Mouse (Mus musculus) thymus, adult 2 months (tissue): ENCODE measurements at regions not wholly inside any gene's neighbourhood (a gene's known extent, or its start where the extent isn't known, plus 50 kb on each side); places are given as distances from the start of the nearest gene placed in this dataset.

Experiments
- DNase-seq: peaks from one replicate; pipeline ENCODE4 v3.0.0; 2021
- H3K27ac ChIP-seq: fragments of 200-500 bp; 2 replicates; pipeline ENCODE4 v1.5.1; 2012; ENCODE audit warnings: low read length, control low read depth; ENCODE audit not compliant: control insufficient read depth, insufficient read depth
- H3K27me3 ChIP-seq: fragments of 200-500 bp; 2 replicates; pipeline ENCODE4 v1.6.1; 2012; ENCODE audit warnings: mild to moderate bottlenecking, low read length, moderate library complexity, mixed read lengths; ENCODE audit not compliant: control insufficient read depth, insufficient read depth
- H3K36me3 ChIP-seq: fragments of 200-500 bp; 2 replicates; pipeline ENCODE4 v1.6.1; 2012; ENCODE audit warnings: mild to moderate bottlenecking, low read length, moderate library complexity; ENCODE audit not compliant: control insufficient read depth, insufficient read depth
- H3K4me1 ChIP-seq: fragments of 200-500 bp; replicated peaks from 2 replicates; pipeline ENCODE4 v1.6.1; 2012; ENCODE audit warnings: low read length; ENCODE audit not compliant: control insufficient read depth, insufficient read depth
- H3K4me3 ChIP-seq: fragments of 200-500 bp; 2 replicates; pipeline ENCODE4 v1.5.1; 2012; ENCODE audit warnings: mild to moderate bottlenecking, low read length, control low read depth, moderate library complexity; ENCODE audit not compliant: control insufficient read depth, insufficient read depth
- CTCF ChIP-seq: fragments of 200-500 bp; IDR thresholded peaks from 2 replicates; pipeline ENCODE4 v1.5.1; 2012; ENCODE audit warnings: mild to moderate bottlenecking, control low read depth, low read length, moderate library complexity, borderline replicate concordance; ENCODE audit not compliant: control insufficient read depth, poor library complexity, insufficient read depth; ENCODE audit errors: extremely low read depth
- POLR2A ChIP-seq: fragments of 200-500 bp; IDR thresholded peaks from 2 replicates; pipeline ENCODE4 v1.6.1; 2012; ENCODE audit warnings: mild to moderate bottlenecking, low read length, control low read depth, moderate library complexity; ENCODE audit not compliant: control insufficient read depth, poor library complexity, insufficient read depth; ENCODE audit errors: extremely low read depth
- whole genome bisulfite sequencing: fragments of 180-500 bp; shearing (Covaris S2); methylation state at CpG from one replicate; pipeline ENCODE4 v1.1.7; 2018; 5-methylcytosine and 5-hydroxymethylcytosine counted together

DNA sequence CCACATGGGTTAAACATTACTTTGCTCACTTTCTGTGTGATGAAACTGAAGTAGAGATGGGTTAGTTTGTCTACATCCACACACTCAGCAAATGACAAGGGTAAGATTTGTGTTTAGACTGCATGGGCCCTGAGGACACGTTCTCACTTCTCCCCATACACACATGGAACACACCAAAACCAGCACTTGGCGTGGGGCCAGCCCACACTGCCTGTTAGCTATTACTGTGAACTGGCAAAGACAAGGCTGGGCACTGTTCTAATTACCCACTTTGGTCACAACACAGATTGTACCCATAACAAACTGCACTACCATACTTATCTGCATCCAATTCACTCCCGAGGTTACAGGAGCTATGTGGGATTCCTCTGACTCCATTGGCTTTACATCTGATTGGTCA lies 430.4 kb downstream of the Etnk1 start:
- DNase-seq, result no peak
- WGBS, result 80% methylated on average over 3 of the region's 3 CpGs
- H3K27ac ChIP-seq, result no peak overlapping the region
- no peaks in the 10 kb centered on the region for H3K4me1 ChIP-seq
- TF ChIP-seq POLR2A (no peak), CTCF (no peak)
- no peak overlapping the region for H3K4me3 ChIP-seq
- H3K27me3 ChIP-seq, result no peaks in the 10 kb centered on the region
- no peaks in the 10 kb centered on the region for H3K36me3 ChIP-seq

DNA sequence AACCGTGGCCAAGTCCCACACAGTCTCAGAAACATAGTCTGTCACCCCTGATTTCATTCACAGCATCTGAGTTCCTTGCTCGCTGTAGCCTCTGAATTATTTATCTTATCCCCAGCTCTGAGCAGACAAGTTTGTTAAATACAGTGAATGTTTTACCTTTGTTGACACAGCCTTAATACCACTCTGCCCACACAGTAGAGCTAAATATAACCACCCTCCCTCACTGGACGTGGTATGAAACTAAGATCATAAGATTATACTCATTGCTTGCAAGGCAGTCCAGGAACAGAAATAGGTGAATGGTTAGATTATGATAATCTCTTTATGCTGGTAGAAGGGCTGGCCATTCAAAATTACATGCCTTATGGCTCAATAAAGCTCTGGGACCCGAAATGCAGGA lies 431.9 kb downstream of the Etnk1 start:
- TF ChIP-seq POLR2A (no peak), CTCF (no peak)
- H3K4me1 ChIP-seq, result no peaks in the 10 kb centered on the region
- no peaks in the 10 kb centered on the region for H3K27me3 ChIP-seq
- no peak for DNase-seq
- 81% methylated on average over 4 of the region's 4 CpGs for WGBS
- H3K4me3 ChIP-seq, result no peak overlapping the region
- no peak overlapping the region for H3K27ac ChIP-seq
- no peaks in the 10 kb centered on the region for H3K36me3 ChIP-seq

DNA sequence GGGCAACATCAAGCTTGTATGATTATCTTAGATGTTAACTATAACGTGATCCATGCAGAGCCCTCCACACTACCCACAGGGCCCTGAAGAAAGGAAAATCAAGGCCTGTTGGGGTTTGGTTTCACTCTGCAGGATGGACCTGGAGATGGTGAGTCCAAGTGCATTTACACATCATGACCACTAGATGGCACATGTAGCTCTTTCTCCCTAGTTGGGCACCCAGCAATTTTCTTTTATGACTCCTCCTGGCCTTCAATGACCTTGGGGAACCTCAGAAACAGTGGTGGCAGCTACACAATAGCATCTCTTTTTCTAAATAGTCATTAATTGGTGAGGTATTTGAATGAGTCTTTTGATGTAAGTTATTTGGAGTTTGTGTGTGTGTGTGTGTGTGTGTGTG lies 442.1 kb downstream of the Etnk1 start:
- peak; percentile 19 for DNase-seq
- TF ChIP-seq POLR2A (no peak), CTCF (no peak)
- Histone ChIP-seq H3K4me3 (no peak overlapping the region), H3K4me1 (no peaks in the 10 kb centered on the region), H3K36me3 (no peaks in the 10 kb centered on the region), H3K27me3 (no peaks in the 10 kb centered on the region), H3K27ac (no peak overlapping the region)
- 83% methylated on average over 1 of the region's 1 CpGs for WGBS

DNA sequence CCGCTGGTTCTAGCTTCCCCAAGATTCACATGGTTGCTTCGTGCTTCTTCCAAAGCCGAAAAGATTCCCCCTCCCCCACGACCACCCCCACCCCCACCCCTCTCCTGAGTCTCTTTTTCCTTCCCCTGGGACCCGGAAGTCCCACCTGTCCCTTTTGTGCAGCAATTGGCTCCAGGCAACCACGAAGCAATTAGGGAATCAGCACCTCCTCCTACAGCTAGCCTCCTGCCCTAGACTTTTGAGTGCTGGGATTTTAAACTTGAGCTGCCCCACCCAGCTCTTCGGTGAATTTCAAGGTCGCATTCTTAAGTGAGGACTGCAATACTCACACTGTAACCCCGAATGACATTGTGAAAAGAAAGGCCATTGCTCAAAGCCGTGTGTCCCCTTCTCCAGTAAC lies 445.9 kb downstream of the Etnk1 start:
- no peak for DNase-seq
- H3K27ac ChIP-seq, result no peak overlapping the region
- no peaks in the 10 kb centered on the region for H3K27me3 ChIP-seq
- no peaks in the 10 kb centered on the region for H3K4me1 ChIP-seq
- H3K4me3 ChIP-seq, result no peak overlapping the region
- TF ChIP-seq CTCF (no peak), POLR2A (no peak)
- WGBS, result 89% methylated on average over 10 of the region's 10 CpGs
- H3K36me3 ChIP-seq, result no peaks in the 10 kb centered on the region

DNA sequence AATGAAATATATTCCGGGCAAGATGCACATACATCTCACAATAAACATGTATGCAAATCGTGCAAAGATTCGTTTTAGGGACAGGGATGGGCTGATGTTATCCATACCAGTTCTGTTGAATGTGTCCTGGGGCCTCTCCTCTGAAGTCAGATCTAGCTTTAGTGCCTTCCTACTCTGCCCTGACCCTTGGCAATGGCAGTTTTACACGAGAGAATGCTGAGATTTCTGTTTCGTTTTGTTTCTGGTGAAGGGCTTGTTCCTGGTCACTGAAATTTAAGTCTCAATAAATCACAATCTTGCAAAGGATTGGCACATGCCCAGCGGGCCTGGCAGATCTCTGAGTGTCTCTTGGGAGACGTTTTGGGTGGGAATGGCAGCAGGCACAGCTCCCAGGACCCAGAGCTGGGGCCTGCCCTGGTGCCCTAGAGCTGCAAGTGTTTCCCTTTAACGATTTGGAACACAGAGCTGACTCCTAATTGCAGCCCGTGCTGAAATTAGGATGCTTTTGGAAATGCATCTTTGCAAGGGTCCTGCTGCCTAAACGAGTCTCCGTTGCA lies 447.5 kb downstream of the Etnk1 start:
- WGBS, result 89% methylated on average over 11 of the region's 11 CpGs
- DNase-seq, result no peak
- no peaks in the 10 kb centered on the region for H3K36me3 ChIP-seq
- H3K27ac ChIP-seq, result no peak overlapping the region
- H3K4me3 ChIP-seq, result no peak overlapping the region
- no peaks in the 10 kb centered on the region for H3K27me3 ChIP-seq
- H3K4me1 ChIP-seq, result peaks cover 5% of the 10 kb centered on the region; the same call in 1 of the 2 replicates
- no peak for TF ChIP-seq POLR2A

DNA sequence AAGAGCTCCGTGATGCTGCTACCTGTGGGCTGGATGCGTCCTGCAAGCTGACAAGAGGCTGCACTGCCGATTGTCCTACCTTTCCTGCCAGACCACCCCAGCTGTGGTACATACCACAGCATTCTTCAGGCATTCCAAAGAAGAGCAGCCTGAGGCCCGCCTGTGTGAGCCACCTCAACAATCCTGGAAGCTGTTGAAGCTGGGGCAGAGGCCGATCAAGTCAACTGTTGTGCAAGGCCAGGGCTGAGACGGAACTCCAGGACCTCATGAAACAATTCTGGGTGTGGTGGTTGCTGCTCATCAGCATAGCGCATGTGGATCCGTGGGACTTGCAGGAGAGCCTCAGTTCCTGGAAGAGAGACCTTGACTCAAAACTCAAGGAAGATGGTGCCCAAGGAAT lies 448.3 kb downstream of the Etnk1 start:
- 93% methylated on average over 8 of the region's 8 CpGs for WGBS
- no peak for DNase-seq
- Histone ChIP-seq H3K27ac (no peak overlapping the region), H3K36me3 (no peaks in the 10 kb centered on the region), H3K4me3 (no peak overlapping the region), H3K4me1 (peaks cover 5% of the 10 kb centered on the region; the same call in 1 of the 2 replicates), H3K27me3 (no peaks in the 10 kb centered on the region)
- no peak for TF ChIP-seq CTCF
- no peak for TF ChIP-seq POLR2A

DNA sequence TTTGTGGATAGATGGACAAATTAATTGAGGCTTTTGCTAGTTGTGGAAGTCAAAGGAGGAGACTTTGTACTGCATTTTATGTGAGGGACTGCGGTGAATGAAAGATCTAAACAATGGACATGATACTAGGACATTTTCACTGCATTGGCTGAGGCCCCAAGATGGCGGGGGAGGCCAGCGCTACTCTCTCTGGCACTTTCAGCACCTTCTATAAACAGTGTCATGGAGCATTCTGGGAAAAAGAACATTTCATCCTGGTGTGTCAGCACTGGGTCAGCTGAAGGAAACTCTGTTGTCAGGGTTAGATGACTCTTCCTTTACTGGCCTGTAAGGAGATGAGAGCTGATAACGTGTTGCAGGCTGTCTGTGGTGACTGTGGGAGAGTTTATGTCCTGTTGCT lies 449.4 kb downstream of the Etnk1 start:
- 96% methylated on average over 4 of the region's 4 CpGs for WGBS
- no peaks in the 10 kb centered on the region for H3K36me3 ChIP-seq
- H3K4me3 ChIP-seq, result no peak overlapping the region
- TF ChIP-seq CTCF (no peak), POLR2A (no peak)
- DNase-seq, result no peak
- peaks cover 10% of the 10 kb centered on the region; the same call in 1 of the 2 replicates for H3K4me1 ChIP-seq
- no peaks in the 10 kb centered on the region for H3K27me3 ChIP-seq
- H3K27ac ChIP-seq, result no peak overlapping the region
